Comparison of ENCODE assay signal across 14 mouse cellular contexts in genomic region chr3:52645156-52645555, GRCm38 (mm10).
DNase-seq lines count a peak whose midpoint lies in the region; ATAC-seq lines count a peak whose summit lies in the region.
"Had no signal": no experiment of that assay in that cellular context is flagged by ENCODE, and none has a peak within 500 bp of the region (broad histone marks: within the 10 kb centered on the region; RNA-seq: fewer than 3 reads in every experiment).

No protein-coding gene starts in this region.

- H3K27ac ChIP-seq in forebrain, embryonic 14.5 days (ENCODE audit: low read depth, low read length), result peak overlapping the region; percentile 74; the same call in 1 of the 2 replicates
- H3K27ac ChIP-seq in forebrain, embryonic 11.5 days (ENCODE audit: low read depth, low read length), result no peak overlapping the region
- H3K27ac ChIP-seq in neural tube, embryonic 11.5 days (ENCODE audit: low read depth, low read length), result peak overlapping the region; percentile 45; the same call in 1 of the 2 replicates
- H3K27ac ChIP-seq in neural tube, embryonic 13.5 days (replicated peaks), result peak overlapping the region; percentile 73; the same call in 1 of the 2 replicates
- H3K27ac ChIP-seq: embryonic facial prominence, embryonic 15.5 days; limb, embryonic 12.5 days; macrophage had no signal

- no peak overlapping the region for H3K4me2 ChIP-seq in forebrain, embryonic 14.5 days (ENCODE audit: low read length)
- H3K4me2 ChIP-seq in forebrain, embryonic 11.5 days (ENCODE audit: low read depth, low read length, severe bottlenecking), result no peak overlapping the region
- H3K4me2 ChIP-seq in neural tube, embryonic 11.5 days (ENCODE audit: low read depth), result no peak overlapping the region
- H3K4me2 ChIP-seq in neural tube, embryonic 13.5 days, result no peak overlapping the region
- H3K4me2 ChIP-seq: embryonic facial prominence, embryonic 15.5 days; limb, embryonic 12.5 days had no signal

- H3K4me3 ChIP-seq in forebrain, embryonic 14.5 days (ENCODE audit: low read depth, low read length), result no peak overlapping the region
- H3K4me3 ChIP-seq in forebrain, embryonic 11.5 days (ENCODE audit: low read depth, low read length), result no peak overlapping the region
- H3K4me3 ChIP-seq in neural tube, embryonic 11.5 days (ENCODE audit: low read depth, low read length), result no peak overlapping the region
- H3K4me3 ChIP-seq in neural tube, embryonic 13.5 days, result no peak overlapping the region
- H3K4me3 ChIP-seq: embryonic facial prominence, embryonic 15.5 days; limb, embryonic 12.5 days had no signal

- WGBS in forebrain, embryonic 14.5 days, result 39% methylated on average over 12 of the region's 12 CpGs
- WGBS in forebrain, embryonic 11.5 days, result 39% methylated on average over 12 of the region's 12 CpGs
- 46% methylated on average over 12 of the region's 12 CpGs for WGBS in neural tube, embryonic 11.5 days
- 45% methylated on average over 12 of the region's 12 CpGs for WGBS in neural tube, embryonic 13.5 days

- no peak overlapping the region for H3K9ac ChIP-seq in forebrain, embryonic 14.5 days (ENCODE audit: low read length)
- no peak overlapping the region for H3K9ac ChIP-seq in forebrain, embryonic 11.5 days (ENCODE audit: low read length)
- no peak overlapping the region; the same call in 1 of the 2 replicates for H3K9ac ChIP-seq in neural tube, embryonic 11.5 days (ENCODE audit: low read length)
- H3K9ac ChIP-seq in neural tube, embryonic 13.5 days, result no peak overlapping the region
- H3K9ac ChIP-seq: embryonic facial prominence, embryonic 15.5 days; limb, embryonic 12.5 days had no signal

- no peaks in the 10 kb centered on the region for H3K9me3 ChIP-seq in forebrain, embryonic 14.5 days (replicated peaks; ENCODE audit: control insufficient read depth, low read length)
- no peaks in the 10 kb centered on the region for H3K9me3 ChIP-seq in forebrain, embryonic 11.5 days (ENCODE audit: control insufficient read depth, low read length)
- H3K9me3 ChIP-seq in neural tube, embryonic 11.5 days (ENCODE audit: control insufficient read depth, low read length), result no peaks in the 10 kb centered on the region
- H3K9me3 ChIP-seq in neural tube, embryonic 13.5 days, result no peaks in the 10 kb centered on the region
- H3K9me3 ChIP-seq: embryonic facial prominence, embryonic 15.5 days; limb, embryonic 12.5 days had no signal

- ATAC-seq in forebrain, embryonic 14.5 days, result no peak
- ATAC-seq in forebrain, embryonic 11.5 days (replicated peaks; ENCODE audit: low FRiP score), result no peak
- peak; percentile 14; the same call in 1 of the 2 replicates for ATAC-seq in neural tube, embryonic 11.5 days (ENCODE audit: insufficient read depth, low FRiP score, low TSS enrichment)
- ATAC-seq in neural tube, embryonic 13.5 days (ENCODE audit: low read depth), result peak; percentile 20

- H3K27me3 ChIP-seq in forebrain, embryonic 14.5 days (replicated peaks; ENCODE audit: control insufficient read depth, insufficient read depth, low read length), result no peaks in the 10 kb centered on the region
- H3K27me3 ChIP-seq in forebrain, embryonic 11.5 days (ENCODE audit: control insufficient read depth, insufficient read depth, low read length), result no peaks in the 10 kb centered on the region
- no peaks in the 10 kb centered on the region for H3K27me3 ChIP-seq in neural tube, embryonic 11.5 days (ENCODE audit: control insufficient read depth, insufficient read depth, low read length)
- peaks cover 7% of the 10 kb centered on the region; the same call in 1 of the 2 replicates for H3K27me3 ChIP-seq in neural tube, embryonic 13.5 days
- H3K27me3 ChIP-seq: limb, embryonic 12.5 days had no signal

- no peaks in the 10 kb centered on the region for H3K36me3 ChIP-seq in forebrain, embryonic 14.5 days (ENCODE audit: control insufficient read depth, insufficient read depth, low read length)
- no peaks in the 10 kb centered on the region for H3K36me3 ChIP-seq in forebrain, embryonic 11.5 days (ENCODE audit: control insufficient read depth, insufficient read depth, low read length)
- H3K36me3 ChIP-seq in neural tube, embryonic 11.5 days (ENCODE audit: control insufficient read depth, insufficient read depth, low read length), result no peaks in the 10 kb centered on the region
- no peaks in the 10 kb centered on the region for H3K36me3 ChIP-seq in neural tube, embryonic 13.5 days
- H3K36me3 ChIP-seq: embryonic facial prominence, embryonic 15.5 days; limb, embryonic 12.5 days had no signal

- DNase-seq in forebrain, embryonic 14.5 days (ENCODE audit: low spot score), result no peak
- no peak for DNase-seq in forebrain, embryonic 11.5 days (ENCODE audit: low spot score)
- peak; percentile 36 for DNase-seq in neural tube, embryonic 11.5 days (ENCODE audit: low spot score)
- DNase-seq in neural tube, embryonic 10.5 days (ENCODE audit: extremely low spot score, low spot score), result no peak
- DNase-seq in forelimb bud, embryonic 11.5 days (ENCODE audit: low read depth, low spot score), result peak; percentile 56
- no peak for DNase-seq in adrenal gland, postnatal 14 days
- no peak for DNase-seq in layer of hippocampus, adult 9-11 months
- DNase-seq: kidney, adult 18-20 months; lung, adult 18-20 months; spleen, adult 18-20 months had no signal

- peaks cover 22% of the 10 kb centered on the region for H3K4me1 ChIP-seq in forebrain, embryonic 14.5 days (ENCODE audit: control insufficient read depth, insufficient read depth, low read length)
- H3K4me1 ChIP-seq in forebrain, embryonic 11.5 days (replicated peaks; ENCODE audit: control insufficient read depth, insufficient read depth, low read length), result peaks cover 8% of the 10 kb centered on the region
- peaks cover 14% of the 10 kb centered on the region for H3K4me1 ChIP-seq in neural tube, embryonic 11.5 days (ENCODE audit: control insufficient read depth, insufficient read depth, low read length)
- H3K4me1 ChIP-seq in neural tube, embryonic 13.5 days (replicated peaks), result peaks cover 40% of the 10 kb centered on the region

Comparison
In these comparisons a context has a peak if more than half of its experiments do, and no peak if none do; other contexts are left out.
1. DNase-seq: peak in neural tube, embryonic 11.5 days (single experiment) and forelimb bud, embryonic 11.5 days (single experiment); none in forebrain, embryonic 14.5 days (single experiment), forebrain, embryonic 11.5 days (single experiment), neural tube, embryonic 10.5 days (single experiment), adrenal gland, postnatal 14 days (single experiment) and layer of hippocampus, adult 9-11 months (single experiment).
2. ATAC-seq: peak in neural tube, embryonic 11.5 days (single experiment) and neural tube, embryonic 13.5 days (single experiment); none in forebrain, embryonic 14.5 days (single experiment) and forebrain, embryonic 11.5 days (single experiment).